Mouse (Mus musculus) left cerebral cortex, adult 2 months (tissue): ENCODE measurements around the gene LTO1. TPM values are rescaled to one million over a fixed set of nuclear protein-coding genes. Genes with fewer than 3 reads are reported as not detected.
"Not testable (repeated sequence)": the region's sequence is repeated elsewhere in the genome, so short reads cannot be mapped to it uniquely, and the experiment has no call there.

ENCODE experiments used
- DNase-seq, 2 experiments: peaks; one replicate each; pipeline ENCODE4 v3.0.0; 2021 to 2022; ENCODE audit warnings: low spot score in 2 of 2, mixed read lengths in 1 of 2; ENCODE audit errors: extremely low spot score in 1 of 2
- H3K27ac ChIP-seq: fragments of 200-600 bp; 2 replicates; pipeline ENCODE4 v1.8.1; 2022
- H3K4me3 ChIP-seq: fragments of 200-600 bp; 2 replicates; pipeline ENCODE4 v1.8.1; 2022
- CTCF ChIP-seq: fragments of 200-600 bp; IDR thresholded peaks from 2 replicates; pipeline ENCODE4 v1.8.1; 2022; ENCODE audit warnings: antibody characterized with exemption, mild to moderate bottlenecking, moderate library complexity
- intact Hi-C: fragments of 180-260 bp; cut with DNase I; formaldehyde crosslinking; loops from one replicate; pipeline ENCODE4 v1.15.1; 2025
- long read RNA-seq, 2 experiments: library from polyadenylated mRNA; stranded (forward); transcript quantifications; one replicate each; pipeline ENCODE4 v2.0.0; 2021; ENCODE audit warnings: borderline mapping rate in 2 of 2
- total RNA-seq, 2 experiments: library from RNA; stranded (reverse); gene quantifications; 2 replicates each; pipeline ENCODE4 v1.2.3; 2021

LTO1 gene
- total RNA-seq: 10 to 100 TPM; 26.4 to 27.8 TPM
- long read RNA-seq, experiment 1, transcript LTO1-201 (5 exons, 2,015 nt): major isoform, 13 of 23 reads
- long read RNA-seq, experiment 1, partial matches to known transcripts: 0 of 23 reads
- long read RNA-seq, experiment 1, other reads (novel, unspliced or antisense): 4 of 23 reads
- long read RNA-seq, experiment 2, transcript LTO1-201 (5 exons, 2,015 nt): major isoform, 10 of 24 reads
- long read RNA-seq, experiment 2, transcript LTO1-203 (5 exons, 1,016 nt): minor isoform, 6 of 24 reads
- long read RNA-seq, experiment 2, partial matches to known transcripts: 2 of 24 reads
- long read RNA-seq, experiment 2, other reads (novel, unspliced or antisense): 1 of 24 reads

DNA sequence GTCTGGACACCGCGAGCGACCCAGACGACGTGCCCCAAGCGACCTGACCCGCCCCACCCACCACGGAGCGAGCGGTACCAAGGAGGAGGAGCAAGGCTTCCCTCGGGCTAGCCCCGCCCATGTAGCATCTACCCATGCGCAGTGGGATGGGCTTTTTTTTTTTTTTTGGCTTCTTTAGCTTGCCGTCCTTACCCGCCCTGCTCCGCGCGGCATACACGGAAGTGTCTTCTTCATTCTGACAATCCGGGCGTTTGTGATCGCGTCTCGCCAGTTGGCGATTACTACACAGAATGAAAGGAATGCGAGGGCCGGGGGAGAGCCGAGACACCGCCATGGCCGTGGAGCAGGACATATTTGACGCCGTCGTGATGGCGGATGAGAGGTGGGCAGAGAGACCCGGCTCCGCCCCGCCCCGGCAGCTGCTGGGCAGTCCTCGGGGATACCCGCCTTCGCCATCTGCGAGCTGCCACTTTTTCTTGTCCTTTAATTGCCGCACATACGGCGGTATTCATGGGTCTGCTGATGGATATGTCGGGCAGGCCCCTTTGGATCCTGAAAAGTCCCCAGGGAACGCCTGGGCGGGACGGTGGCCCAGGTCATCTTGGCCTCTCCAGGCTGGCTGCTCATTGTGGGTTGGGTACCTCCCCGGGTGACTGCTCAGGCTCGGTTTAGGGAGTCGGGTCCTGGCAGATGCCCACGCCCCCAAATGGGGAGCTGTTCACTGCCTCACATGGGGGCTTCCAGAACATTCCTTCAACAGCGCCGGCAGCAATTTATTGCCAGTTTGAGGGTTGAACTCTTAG lies at the start of gene LTO1:
Gene LTO1 (plus strand): TSS at position 153 of the 803 bp plus-strand sequence.
- Histone ChIP-seq H3K4me3 (peak within 1 kb of the TSS; percentile 94), H3K27ac (peak within 1 kb of the TSS; percentile 89)
- no peak for TF ChIP-seq CTCF
- intact Hi-C loops: loop anchor here (5.0 kb wide), 1 partner anchor 443 kb away; the partner anchor contains the start of gene Cttn
- peak; percentile 85 to 88 for DNase-seq

DNA sequence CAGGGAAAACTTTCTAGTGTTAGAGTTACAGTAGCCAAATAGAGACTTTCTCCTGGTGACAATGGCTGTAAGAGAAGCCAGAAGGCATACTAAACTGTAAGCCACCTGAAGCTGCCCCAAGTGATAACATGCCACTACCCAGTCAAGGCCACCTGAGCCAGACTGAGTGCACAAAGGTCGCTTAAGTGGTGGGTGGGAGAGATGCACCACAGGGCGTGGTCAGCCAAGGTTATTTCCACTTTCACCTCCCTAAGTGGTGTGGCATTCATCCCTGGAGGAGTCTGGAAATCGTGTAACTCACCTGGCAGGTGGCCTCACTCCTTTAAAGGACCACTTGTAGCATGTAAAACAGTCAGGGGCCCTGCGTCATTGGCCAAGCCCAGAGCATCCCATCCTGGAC lies 47.7 kb upstream of the LTO1 start:
- DNase-seq: no peak
- H3K4me3 ChIP-seq: no peak overlapping the region
- H3K27ac ChIP-seq: no peak overlapping the region
- no peak for TF ChIP-seq CTCF
- intact Hi-C loops: no loop called here

DNA sequence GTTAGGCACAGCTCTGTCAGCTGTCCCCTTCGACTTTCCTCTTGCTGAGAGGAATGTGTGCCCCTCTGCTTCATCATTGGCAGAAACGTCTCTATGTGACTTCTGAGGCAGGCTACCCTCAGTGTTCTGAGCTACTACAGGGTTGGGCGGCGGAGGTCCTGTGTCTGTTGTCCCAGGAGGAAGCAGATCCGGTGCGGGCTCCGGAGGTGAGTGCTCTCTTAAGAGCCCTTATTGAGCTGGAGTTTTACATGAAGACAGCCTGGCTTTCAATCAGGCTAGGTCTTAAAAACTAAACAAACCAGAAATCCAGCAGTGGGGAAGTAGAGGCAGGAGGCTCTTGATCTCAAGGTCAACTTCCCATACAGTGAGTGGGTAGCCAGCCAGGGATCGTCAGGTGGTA lies 47.3 kb upstream of the LTO1 start:
- intact Hi-C loops: no loop called here

DNA sequence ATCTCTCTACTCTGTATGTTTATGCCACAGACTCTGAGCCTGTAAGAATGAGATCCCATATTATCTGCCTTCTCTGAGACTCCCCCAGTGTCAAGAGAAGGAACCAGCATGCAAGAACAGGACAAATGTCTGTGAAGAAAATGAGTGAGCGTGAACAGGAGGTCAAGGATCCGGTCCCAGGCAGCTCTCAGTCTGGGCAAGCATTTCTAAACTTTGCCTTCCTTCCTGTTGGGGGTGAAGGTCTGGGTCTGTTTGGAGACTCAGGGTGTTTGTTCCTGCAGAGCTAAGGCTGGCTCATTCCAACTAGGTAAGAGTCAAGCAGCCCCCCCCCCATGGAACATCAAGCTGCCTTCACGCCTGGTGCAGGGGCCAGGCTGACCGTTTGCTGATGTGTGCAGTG lies 42.5 kb upstream of the LTO1 start:
- no peak for DNase-seq
- no peak overlapping the region for H3K27ac ChIP-seq
- intact Hi-C loops: no loop called here
- H3K4me3 ChIP-seq: no peak overlapping the region
- no peak for TF ChIP-seq CTCF

More for the DNA sequence above, 47.3 kb upstream of the LTO1 start:
- Histone ChIP-seq H3K27ac (no peak overlapping the region), H3K4me3 (no peak overlapping the region)
- DNase-seq: no peak
- no peak for TF ChIP-seq CTCF

DNA sequence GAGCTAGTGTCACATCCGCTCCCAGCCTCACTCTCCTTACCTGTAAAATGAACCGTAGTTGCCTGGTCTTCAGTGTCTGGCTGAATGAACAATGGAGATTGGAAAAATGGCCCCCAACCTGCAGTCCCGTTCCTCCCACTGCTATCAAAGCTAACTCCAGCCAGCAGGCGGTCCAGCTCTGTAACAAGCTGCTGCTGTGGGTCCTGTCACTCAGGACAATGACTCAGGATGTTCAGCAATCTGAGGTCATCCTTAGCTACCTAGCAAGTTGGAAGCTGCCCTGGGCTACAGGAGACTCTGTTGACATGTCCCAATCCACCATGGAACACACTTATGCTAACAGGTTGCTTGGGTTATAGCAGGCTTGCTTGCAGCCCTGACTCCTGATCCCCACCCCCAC lies 41.7 kb upstream of the LTO1 start:
- Histone ChIP-seq H3K4me3 (no peak overlapping the region), H3K27ac (no peak overlapping the region)
- no peak for DNase-seq
- no peak for TF ChIP-seq CTCF
- intact Hi-C loops: no loop called here

DNA sequence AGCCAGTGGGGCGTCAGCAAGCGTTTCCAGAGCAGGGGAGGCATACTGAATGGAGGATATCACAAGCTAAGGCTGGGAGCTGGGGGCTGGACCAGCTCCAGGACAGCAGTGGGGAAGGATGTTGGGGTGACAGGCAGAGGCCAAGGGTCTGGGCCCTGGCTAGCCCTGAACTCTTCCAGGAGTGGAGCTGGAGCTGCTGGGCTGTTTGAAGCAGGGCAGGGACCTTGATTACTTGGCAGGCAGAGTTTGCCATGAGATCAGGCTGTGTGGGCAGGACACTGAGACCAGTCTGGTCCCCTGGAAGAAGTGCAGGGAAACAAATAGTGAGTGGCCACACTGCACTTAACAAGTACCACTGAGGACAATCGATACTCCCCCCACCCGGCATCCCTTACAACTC lies 40.7 kb upstream of the LTO1 start:
- H3K4me3 ChIP-seq: no peak overlapping the region
- H3K27ac ChIP-seq: no peak overlapping the region
- no peak for DNase-seq
- intact Hi-C loops: no loop called here
- no peak for TF ChIP-seq CTCF

DNA sequence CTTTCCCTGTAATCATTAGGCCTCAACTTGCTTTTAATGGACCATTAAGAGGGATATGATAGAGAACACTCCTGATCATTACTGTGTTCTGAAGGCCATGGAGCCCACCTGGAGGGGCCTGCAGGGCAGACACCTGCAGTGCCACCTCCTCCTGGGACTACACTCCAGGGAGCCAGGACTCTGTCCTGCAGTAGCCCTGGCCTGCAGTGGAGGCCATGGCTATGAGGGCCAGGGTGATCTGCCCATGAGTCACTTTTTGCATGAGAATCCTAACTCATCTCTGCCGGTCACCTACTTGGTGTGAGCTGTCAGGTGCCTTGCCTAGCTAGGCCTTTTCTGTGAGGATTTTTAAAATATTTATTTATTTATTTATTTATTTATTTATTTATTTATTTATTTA lies 36.5 kb upstream of the LTO1 start:
- intact Hi-C loops: no loop called here
- no peak overlapping the region for H3K27ac ChIP-seq
- DNase-seq: no peak
- no peak for TF ChIP-seq CTCF
- no peak overlapping the region for H3K4me3 ChIP-seq

DNA sequence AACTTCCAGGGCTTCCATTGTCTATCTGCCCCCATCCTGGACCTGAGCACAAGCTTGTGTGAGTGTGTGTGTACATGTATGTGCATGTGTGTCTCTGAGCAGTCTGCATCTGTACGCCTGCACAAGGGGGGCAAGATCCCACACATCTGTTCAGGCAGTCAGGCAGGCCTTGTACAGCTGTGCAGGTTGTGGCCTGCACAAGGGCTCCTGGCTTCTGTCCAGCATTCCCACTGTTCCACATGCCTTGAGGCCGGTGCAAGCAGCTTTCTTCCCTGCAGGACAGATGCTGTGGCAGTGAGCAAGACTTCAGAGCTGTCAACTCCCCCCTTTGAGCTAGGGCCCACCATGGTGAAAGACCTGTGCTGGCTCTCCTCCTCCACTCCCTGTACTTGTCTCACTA lies 31.8 kb upstream of the LTO1 start:
- H3K27ac ChIP-seq: no peak overlapping the region
- DNase-seq: no peak
- intact Hi-C loops: no loop called here
- no peak for TF ChIP-seq CTCF
- H3K4me3 ChIP-seq: no peak overlapping the region

DNA sequence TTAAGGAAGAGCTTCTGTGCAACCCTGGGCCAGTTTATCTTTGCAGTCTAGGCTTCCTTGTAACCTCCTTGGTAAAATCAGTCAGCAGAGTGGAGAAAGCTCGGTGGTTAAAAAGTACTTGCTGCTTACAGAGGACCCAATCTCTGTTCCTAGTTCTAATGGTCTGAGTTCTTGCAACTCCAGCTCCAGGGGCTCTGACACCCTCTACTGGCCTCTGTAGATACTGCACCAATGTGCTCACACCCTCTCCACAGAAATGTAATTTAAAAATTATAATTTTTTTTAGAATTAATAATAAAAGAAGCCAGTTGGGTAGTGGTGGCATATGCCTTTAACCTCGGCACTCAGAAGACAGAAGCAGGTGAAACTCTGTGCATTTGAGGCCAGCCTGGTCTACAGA lies 27.2 kb upstream of the LTO1 start:
- TF ChIP-seq CTCF: peak; percentile 22
- intact Hi-C loops: no loop called here
- no peak overlapping the region for H3K4me3 ChIP-seq
- H3K27ac ChIP-seq: no peak overlapping the region
- no peak for DNase-seq

DNA sequence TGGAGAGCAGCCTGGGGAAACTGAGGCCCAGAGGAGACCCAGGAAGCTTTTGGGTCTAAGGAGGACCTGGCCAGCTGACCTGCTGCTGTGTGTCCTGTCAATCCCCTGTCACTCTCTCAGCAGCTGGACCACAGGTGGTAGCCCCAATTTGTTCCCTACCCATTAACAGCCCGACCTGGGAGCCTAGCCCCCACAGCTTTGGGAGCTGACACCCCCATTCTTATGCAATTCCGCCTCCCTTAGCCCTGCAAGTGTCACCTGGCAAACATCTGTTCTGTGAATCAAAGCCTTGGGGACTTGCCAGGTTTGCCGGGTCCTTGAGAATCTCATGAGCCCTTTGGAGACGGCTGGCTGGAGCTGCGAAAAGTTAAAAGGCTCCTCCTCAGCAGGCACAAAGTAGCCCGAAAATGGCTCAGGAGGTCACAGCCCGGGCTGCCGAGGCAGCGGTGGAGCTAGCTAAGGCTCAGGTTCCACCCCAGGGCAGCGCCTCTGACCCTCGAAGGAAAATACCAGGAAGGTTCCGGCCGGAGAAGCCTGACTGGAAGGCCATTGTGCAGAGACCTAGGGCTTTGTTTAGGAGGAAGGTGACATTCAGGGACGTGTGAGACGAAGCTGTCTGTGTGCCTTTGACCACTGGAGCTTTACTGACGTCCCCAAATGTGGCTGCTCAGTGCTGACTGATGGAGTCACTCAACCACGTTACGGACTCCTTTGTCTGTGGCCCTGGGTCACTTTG lies 26.2 kb upstream of the LTO1 start:
- Histone ChIP-seq H3K27ac (no peak overlapping the region), H3K4me3 (no peak overlapping the region)
- intact Hi-C loops: no loop called here
- TF ChIP-seq CTCF: no peak
- no peak for DNase-seq

DNA sequence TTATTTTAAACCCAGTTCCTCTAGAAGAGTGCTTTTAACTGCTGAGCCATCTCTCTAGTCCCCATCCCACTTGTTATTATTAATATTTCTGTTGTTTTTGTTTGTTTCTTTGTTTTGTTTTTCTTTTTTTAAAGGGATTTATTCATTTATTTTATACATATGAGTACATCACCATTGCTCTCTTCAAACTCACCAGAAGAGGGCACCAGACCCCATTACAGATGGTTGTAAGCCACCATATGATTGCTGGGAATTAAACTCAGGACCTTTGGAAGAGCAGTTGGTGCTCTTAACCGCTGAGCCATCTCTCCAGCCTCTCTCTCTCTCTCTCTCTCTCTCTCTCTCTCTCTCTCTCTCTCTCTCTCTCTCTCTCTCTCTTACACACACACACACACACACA lies 24.2 kb upstream of the LTO1 start:
- H3K27ac ChIP-seq, H3K4me3 ChIP-seq, intact Hi-C loops, DNase-seq: not testable (repeated sequence)

DNA sequence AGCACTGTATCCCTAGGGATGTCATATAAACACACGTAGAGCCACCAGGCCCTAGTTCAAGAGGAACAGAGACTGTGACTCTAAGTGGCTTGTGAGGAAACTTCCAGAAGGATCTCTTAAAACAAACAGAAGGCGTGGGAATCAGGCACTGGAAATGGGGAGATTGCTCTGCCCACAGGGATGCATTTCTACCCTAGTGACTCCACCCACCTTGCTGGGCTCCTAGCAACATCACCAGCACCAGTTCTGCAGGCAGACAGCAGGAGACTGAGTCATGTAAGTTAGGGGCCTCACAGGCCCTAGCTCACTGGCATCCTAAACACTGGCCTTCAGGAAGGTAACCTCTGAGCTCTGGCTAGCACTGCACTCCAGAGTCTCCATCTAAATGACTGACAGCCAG lies 23.0 kb upstream of the LTO1 start:
- no peak for TF ChIP-seq CTCF
- Histone ChIP-seq H3K4me3 (no peak overlapping the region), H3K27ac (no peak overlapping the region)
- intact Hi-C loops: no loop called here
- DNase-seq: no peak
